Mouse (Mus musculus) heart, adult 2 months (tissue): Measurements from ENCODE around the gene Atf6.

Source experiments
- CTCF ChIP-seq: fragments of 200-600 bp; IDR thresholded peaks from 2 replicates; pipeline ENCODE4 v1.8.1; 2022; ENCODE audit warnings: antibody characterized with exemption, mild to moderate bottlenecking, moderate library complexity
- EP300 ChIP-seq: fragments of 200-500 bp; IDR thresholded peaks from 2 replicates; pipeline ENCODE4 v1.6.1; 2011; ENCODE audit warnings: low read depth, low read length, control low read depth; ENCODE audit not compliant: insufficient read depth
- POLR2A ChIP-seq: fragments of 200-500 bp; IDR thresholded peaks from 2 replicates; pipeline ENCODE4 v1.6.1; 2011; ENCODE audit warnings: mild to moderate bottlenecking, low read depth, low read length, control low read depth; ENCODE audit not compliant: insufficient read depth

GRCm38 (mm10) chr1:170864754-170865153 lies 2.8 kb downstream of the Atf6 start:
- no peak for TF ChIP-seq POLR2A
- TF ChIP-seq CTCF = no peak
- no peak for TF ChIP-seq EP300
